Mouse (Mus musculus) hindbrain, embryonic 13.5 days (tissue): ENCODE measurements around the gene Cela3b. TPM values are rescaled to one million over a fixed set of nuclear protein-coding genes. Genes with fewer than 3 reads are reported as not detected.

Experiments
- ATAC-seq: fragments of 200-750 bp; cut with Nextera tagmentation; 2 replicates; pipeline ENCODE4 v1.8.0; 2017; ENCODE audit warnings: moderate TSS enrichment; ENCODE audit not compliant: low FRiP score
- H3K27ac ChIP-seq: fragments of 300-500 bp; sonication (generic); 2 replicates; pipeline ENCODE4 v1.5.1; 2015; ENCODE audit warnings: inconsistent platforms, mild to moderate bottlenecking, moderate library complexity
- H3K27me3 ChIP-seq: fragments of 300-500 bp; sonication (generic); 2 replicates; pipeline ENCODE4 v1.6.1; 2015; ENCODE audit warnings: mild to moderate bottlenecking, inconsistent platforms
- H3K36me3 ChIP-seq: fragments of 300-500 bp; sonication (generic); 2 replicates; pipeline ENCODE4 v1.6.1; 2015; ENCODE audit warnings: mild to moderate bottlenecking, inconsistent platforms
- H3K4me1 ChIP-seq: fragments of 300-500 bp; sonication (generic); replicated peaks from 2 replicates; pipeline ENCODE4 v1.6.1; 2015; ENCODE audit warnings: inconsistent platforms
- H3K4me2 ChIP-seq: fragments of 300-500 bp; sonication (generic); 2 replicates; pipeline ENCODE4 v1.6.1; 2015; ENCODE audit warnings: inconsistent platforms, mild to moderate bottlenecking, moderate library complexity
- H3K4me3 ChIP-seq: fragments of 300-500 bp; sonication (generic); 2 replicates; pipeline ENCODE4 v1.5.1; 2015; ENCODE audit warnings: mild to moderate bottlenecking, inconsistent platforms
- H3K9ac ChIP-seq: fragments of 300-500 bp; sonication (generic); 2 replicates; pipeline ENCODE4 v1.6.1; 2015; ENCODE audit warnings: mild to moderate bottlenecking, inconsistent platforms
- H3K9me3 ChIP-seq: fragments of 300-500 bp; sonication (generic); 2 replicates; pipeline ENCODE4 v1.6.1; 2016; ENCODE audit warnings: inconsistent platforms
- WGBS: fragments of 180-500 bp; shearing (Covaris S2); methylation state at CpG from one replicate; pipeline ENCODE4 v1.1.7; 2015; 5-methylcytosine and 5-hydroxymethylcytosine counted together
- polyA plus RNA-seq: library from polyadenylated mRNA; unstranded; fragments of >200 nt; fragmentation: Nextera tagmentation; extraction: Ambion mirVana; gene quantifications from 2 replicates; pipeline ENCODE4 v1.2.1, GENCODE M21; 2015

Cela3b gene
- polyA plus RNA-seq, 1 experiment from 2014 or later, result not detected

DNA sequence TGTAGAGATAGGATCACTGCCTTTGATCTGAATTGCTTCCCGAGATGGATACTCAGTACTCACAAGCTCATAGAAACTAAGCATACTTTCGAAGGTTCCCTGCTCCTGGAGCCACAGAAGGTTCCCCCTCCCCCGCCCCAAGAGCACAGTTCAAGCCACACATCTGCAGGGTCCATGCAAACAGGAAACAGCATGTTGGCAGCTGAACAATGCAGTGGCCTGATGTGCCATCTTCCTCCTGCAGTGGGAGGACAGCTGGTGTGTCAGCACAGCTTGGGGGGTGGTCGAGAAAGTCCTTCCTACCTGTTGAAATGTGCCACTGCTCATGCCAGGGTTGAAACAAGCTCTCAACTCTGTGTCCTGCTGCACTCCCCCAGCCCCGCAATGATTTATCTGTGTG, 28.5 kb upstream of the Cela3b start:
- no peak for ATAC-seq
- no peak overlapping the region for H3K4me2 ChIP-seq
- no peaks in the 10 kb centered on the region for H3K9me3 ChIP-seq
- no peak overlapping the region for H3K4me3 ChIP-seq
- no peaks in the 10 kb centered on the region for H3K4me1 ChIP-seq
- H3K9ac ChIP-seq, result no peak overlapping the region
- no peaks in the 10 kb centered on the region for H3K27me3 ChIP-seq
- H3K36me3 ChIP-seq, result no peaks in the 10 kb centered on the region
- WGBS, result 73% methylated on average over 5 of the region's 5 CpGs
- no peak overlapping the region for H3K27ac ChIP-seq

DNA sequence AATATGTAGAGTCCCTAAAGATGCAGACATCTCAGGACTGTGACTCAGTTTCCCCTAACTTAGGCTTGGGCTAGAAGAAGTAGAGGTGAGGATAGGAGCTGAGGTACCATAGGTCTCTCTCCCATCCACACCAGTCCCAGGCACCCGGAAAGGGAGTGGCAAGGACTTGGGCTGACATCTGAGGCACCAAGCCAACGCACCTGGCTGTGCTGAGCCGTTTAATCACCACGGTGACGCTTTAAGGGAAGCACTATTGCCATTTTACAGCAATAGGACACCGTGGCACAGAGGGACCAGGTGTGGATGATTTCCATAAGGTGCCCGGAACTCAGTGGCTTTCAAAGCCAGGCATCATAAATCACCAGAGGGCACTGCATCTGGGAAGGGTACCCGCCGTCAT, 28.0 kb upstream of the Cela3b start:
- H3K27me3 ChIP-seq, result no peaks in the 10 kb centered on the region
- 88% methylated on average over 9 of the region's 9 CpGs for whole genome bisulfite sequencing

DNA sequence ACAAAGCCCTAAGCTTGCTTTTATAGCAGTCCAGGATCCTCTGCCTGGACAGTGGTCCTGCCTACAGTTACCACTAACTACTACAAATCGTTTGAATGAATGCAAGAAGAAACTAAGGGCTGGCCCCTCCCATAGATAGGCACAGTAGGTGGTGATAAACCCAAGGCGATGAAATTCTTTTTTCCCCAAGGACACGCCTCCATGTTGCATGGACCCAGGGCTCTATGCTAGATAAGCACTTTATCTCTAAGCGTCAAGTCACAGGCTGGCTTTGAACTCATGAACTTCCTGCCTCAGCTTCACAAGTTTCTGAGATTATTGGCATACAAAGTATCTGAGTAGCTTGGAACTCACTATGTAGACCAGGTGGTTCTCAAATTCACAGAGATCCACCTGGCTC, 27.0 kb upstream of the Cela3b start:
- 82% methylated on average over 4 of the region's 4 CpGs for WGBS
- H3K27ac ChIP-seq, result no peak overlapping the region
- H3K27me3 ChIP-seq, result no peaks in the 10 kb centered on the region
- H3K4me1 ChIP-seq, result 0 out of 2 replicates have a peak, but pooled peaks cover 3% of the 10 kb centered on the region
- no peaks in the 10 kb centered on the region for H3K36me3 ChIP-seq
- no peak overlapping the region for H3K4me2 ChIP-seq
- no peak for ATAC-seq
- no peaks in the 10 kb centered on the region for H3K9me3 ChIP-seq
- H3K4me3 ChIP-seq, result no peak overlapping the region
- no peak overlapping the region for H3K9ac ChIP-seq

More for the DNA sequence above, 28.0 kb upstream of the Cela3b start:
- Histone ChIP-seq H3K4me1 (0 out of 2 replicates have a peak, but pooled peaks cover under 1% of the 10 kb centered on the region), H3K4me2 (no peak overlapping the region), H3K9ac (no peak overlapping the region), H3K27ac (no peak overlapping the region), H3K9me3 (no peaks in the 10 kb centered on the region), H3K4me3 (no peak overlapping the region), H3K36me3 (no peaks in the 10 kb centered on the region)
- ATAC-seq, result no peak

- H3K27me3 ChIP-seq, result no peaks in the 10 kb centered on the region
- no peaks in the 10 kb centered on the region for H3K9me3 ChIP-seq
- 0 out of 2 replicates have a peak, but pooled peaks cover 3% of the 10 kb centered on the region for H3K4me1 ChIP-seq
- H3K4me3 ChIP-seq, result no peak overlapping the region
- no peak overlapping the region for H3K27ac ChIP-seq
- no peak for ATAC-seq
- no peaks in the 10 kb centered on the region for H3K36me3 ChIP-seq
- WGBS, result 92% methylated on average over 12 of the region's 12 CpGs
- no peak overlapping the region for H3K9ac ChIP-seq
- H3K4me2 ChIP-seq, result no peak overlapping the region
These were observed 26.2 kb upstream of the Cela3b start for GRCm38 (mm10) chr4:137456581-137456980.

GRCm38 (mm10) chr4:137454582-137454981, 24.2 kb upstream of the Cela3b start:
- Histone ChIP-seq H3K4me1 (0 out of 2 replicates have a peak, but pooled peaks cover 3% of the 10 kb centered on the region), H3K36me3 (no peaks in the 10 kb centered on the region), H3K27me3 (no peaks in the 10 kb centered on the region), H3K4me2 (no peak overlapping the region), H3K4me3 (no peak overlapping the region), H3K27ac (no peak overlapping the region), H3K9me3 (no peaks in the 10 kb centered on the region), H3K9ac (no peak overlapping the region)
- 95% methylated on average over 14 of the region's 14 CpGs for WGBS
- no peak for ATAC-seq

- no peak for ATAC-seq
- Histone ChIP-seq H3K4me2 (no peak within 1 kb of the TSS), H3K9me3 (no peaks in the 10 kb centered on the region), H3K4me1 (peaks cover 10% of the 10 kb centered on the region), H3K27ac (no peak within 1 kb of the TSS), H3K36me3 (no peaks in the 10 kb centered on the region), H3K4me3 (no peak within 1 kb of the TSS), H3K9ac (no peak within 1 kb of the TSS), H3K27me3 (no peaks in the 10 kb centered on the region)
- WGBS, result 85% methylated on average over 8 of the region's 8 CpGs
These were observed 23.0 kb upstream of the Cela3b start, which contains the start of gene 1700013G24Rik for GRCm38 (mm10) chr4:137453234-137453767. Gene 1700013G24Rik, plus strand, starts transcription at chr4:137453284.

DNA sequence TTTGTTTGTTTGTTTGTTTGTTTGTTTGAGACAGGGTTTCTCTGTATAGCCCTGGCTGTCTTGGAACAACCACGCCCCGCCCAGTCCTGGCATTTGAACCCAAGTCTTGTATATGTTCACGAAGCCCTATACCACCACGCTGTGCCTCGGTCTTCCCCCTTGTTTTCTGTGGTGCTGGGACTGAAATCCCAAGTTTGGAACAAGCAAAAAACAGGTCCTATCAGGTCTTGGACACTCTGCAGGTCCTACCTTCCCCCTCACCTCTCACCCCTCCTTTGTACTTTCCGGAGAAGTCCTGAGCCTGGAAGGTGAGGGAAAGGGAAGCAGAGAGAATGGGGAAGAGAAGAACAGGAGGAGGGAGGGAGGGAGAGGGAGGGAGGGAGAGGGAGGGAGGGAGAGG, 21.9 kb upstream of the Cela3b start:
- Histone ChIP-seq H3K4me1 (peaks cover 16% of the 10 kb centered on the region), H3K4me2 (no peak overlapping the region), H3K36me3 (no peaks in the 10 kb centered on the region), H3K27me3 (no peaks in the 10 kb centered on the region), H3K9me3 (no peaks in the 10 kb centered on the region), H3K4me3 (no peak overlapping the region), H3K9ac (no peak overlapping the region), H3K27ac (no peak overlapping the region)
- WGBS, result 93% methylated on average over 6 of the region's 6 CpGs
- no peak for ATAC-seq

GRCm38 (mm10) chr4:137449715-137450114, 19.4 kb upstream of the Cela3b start:
- H3K9me3 ChIP-seq, result no peaks in the 10 kb centered on the region

DNA sequence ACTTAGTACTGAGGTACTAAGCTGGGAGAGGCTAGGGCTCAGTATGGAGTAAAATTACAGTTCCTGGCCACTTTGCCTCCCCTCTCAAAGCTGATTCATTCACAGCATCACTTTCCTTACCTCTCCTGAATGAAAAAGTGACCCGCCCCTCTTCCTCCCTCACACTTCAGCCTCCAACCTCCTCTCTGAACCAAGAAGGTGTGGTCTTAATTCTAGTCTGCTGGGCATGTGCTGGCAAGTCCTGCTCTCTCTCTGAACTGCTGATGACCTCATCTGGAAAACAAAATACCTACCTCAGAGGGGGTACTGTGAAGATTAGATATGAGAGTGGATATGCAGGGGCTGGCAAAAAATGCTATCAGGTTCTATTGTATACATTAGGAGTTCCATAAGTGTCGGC, 18.8 kb upstream of the Cela3b start:
- ATAC-seq, result no peak
- Histone ChIP-seq H3K9me3 (no peaks in the 10 kb centered on the region), H3K4me2 (no peak overlapping the region), H3K4me3 (no peak overlapping the region), H3K27me3 (no peaks in the 10 kb centered on the region), H3K4me1 (peaks cover 16% of the 10 kb centered on the region), H3K27ac (no peak overlapping the region), H3K9ac (no peak overlapping the region), H3K36me3 (no peaks in the 10 kb centered on the region)
- 84% methylated on average over 2 of the region's 2 CpGs for WGBS

More at GRCm38 (mm10) chr4:137449715-137450114, 19.4 kb upstream of the Cela3b start:
- H3K9ac ChIP-seq, result no peak overlapping the region
- H3K4me2 ChIP-seq, result no peak overlapping the region
- no peaks in the 10 kb centered on the region for H3K36me3 ChIP-seq
- ATAC-seq, result no peak
- 84% methylated on average over 10 of the region's 10 CpGs for WGBS
- no peak overlapping the region for H3K4me3 ChIP-seq
- H3K27me3 ChIP-seq, result no peaks in the 10 kb centered on the region
- H3K27ac ChIP-seq, result no peak overlapping the region
- H3K4me1 ChIP-seq, result peaks cover 16% of the 10 kb centered on the region

DNA sequence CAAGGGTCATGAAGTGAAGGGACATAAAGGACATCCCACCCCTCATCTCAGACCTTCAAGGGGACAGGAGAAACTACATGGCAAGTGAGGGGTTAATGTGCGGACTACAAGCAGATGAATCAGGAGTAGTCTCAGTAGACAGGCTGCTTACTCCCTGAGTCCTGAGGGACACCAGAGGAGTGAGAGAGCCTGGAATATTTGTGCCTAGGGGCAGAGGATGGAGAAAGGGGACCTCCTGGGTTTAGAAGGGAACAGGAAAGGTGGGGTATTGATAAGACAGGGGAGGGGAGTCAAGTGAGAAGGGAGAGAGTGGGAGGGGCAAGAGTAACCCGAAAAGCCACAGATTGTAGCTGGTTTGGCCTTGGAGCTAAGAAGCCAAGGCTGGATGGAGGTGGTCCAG, 18.3 kb upstream of the Cela3b start:
- Histone ChIP-seq H3K9me3 (no peaks in the 10 kb centered on the region), H3K27me3 (no peaks in the 10 kb centered on the region), H3K27ac (no peak overlapping the region), H3K4me2 (no peak overlapping the region), H3K4me1 (peaks cover 16% of the 10 kb centered on the region), H3K36me3 (no peaks in the 10 kb centered on the region), H3K9ac (peak overlapping the region; percentile 39; the same call in 1 of the 2 replicates), H3K4me3 (no peak overlapping the region)
- 47% methylated on average over 2 of the region's 2 CpGs for WGBS
- no peak for ATAC-seq

DNA sequence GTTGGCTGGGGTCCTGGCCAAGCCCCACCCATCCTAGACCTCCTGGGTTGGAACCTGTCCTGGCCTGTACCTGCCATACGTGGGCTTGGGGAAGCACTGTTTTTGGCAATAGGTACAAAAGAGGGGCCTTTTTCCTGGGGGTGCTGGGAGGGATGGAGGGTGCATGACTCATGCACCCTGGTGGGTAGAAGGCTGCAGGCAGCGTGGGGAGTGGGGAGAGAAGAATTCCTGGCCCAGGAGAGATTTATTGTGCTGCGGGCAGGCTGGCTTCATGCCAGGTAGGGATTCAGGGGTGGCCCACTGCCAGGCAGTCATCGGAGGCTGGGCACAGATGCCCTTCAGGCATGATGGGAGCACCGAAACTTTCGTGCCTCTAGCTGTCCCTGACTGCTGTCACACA, 17.9 kb upstream of the Cela3b start:
- Histone ChIP-seq H3K9me3 (no peaks in the 10 kb centered on the region), H3K27ac (peak overlapping the region; percentile 30; the same call in 1 of the 2 replicates), H3K4me3 (no peak overlapping the region), H3K9ac (peak overlapping the region; percentile 39; the same call in 1 of the 2 replicates), H3K36me3 (no peaks in the 10 kb centered on the region), H3K4me2 (no peak overlapping the region), H3K4me1 (peaks cover 15% of the 10 kb centered on the region), H3K27me3 (no peaks in the 10 kb centered on the region)
- ATAC-seq, result no peak
- 41% methylated on average over 6 of the region's 6 CpGs for WGBS

GRCm38 (mm10) chr4:137447363-137448196, 17.2 kb upstream of the Cela3b start:
- no peak for ATAC-seq
- Histone ChIP-seq H3K27me3 (no peaks in the 10 kb centered on the region), H3K9ac (no peak overlapping the region), H3K4me3 (no peak overlapping the region), H3K4me1 (peaks cover 13% of the 10 kb centered on the region), H3K9me3 (no peaks in the 10 kb centered on the region), H3K36me3 (no peaks in the 10 kb centered on the region), H3K27ac (peak overlapping the region; percentile 30; the same call in 1 of the 2 replicates), H3K4me2 (no peak overlapping the region)
- 76% methylated on average over 7 of the region's 7 CpGs for WGBS
